Mouse (Mus musculus): ENCODE results near the gene Olfr325. TPM values are rescaled to one million over a fixed set of nuclear protein-coding genes. Genes with fewer than 3 reads are reported as not detected.

The Olfr325 gene
- total RNA-seq, 2 experiments from 2014 or later = not detected

- no peak for DNase-seq
These were observed 41.3 kb downstream of the Olfr325 start for GRCm38 (mm10) chr11:58618793-58619192.

GRCm38 (mm10) chr11:58626146-58626545 is 48.6 kb downstream of the Olfr325 start:
- no peak for DNase-seq
- intact Hi-C loops (cut with DNase I) = no loop called here

More at GRCm38 (mm10) chr11:58618793-58619192, 41.3 kb downstream of the Olfr325 start:
- intact Hi-C loops (cut with DNase I) = no loop called here

- DNase-seq = no peak
- intact Hi-C loops (cut with DNase I) = no loop called here
These were observed 52.9 kb downstream of the Olfr325 start, which contains the start of gene Olfr323 for GRCm38 (mm10) chr11:58630401-58630800. Olfr323 (minus strand) TSS chr11:58630501.

Other genes starting within 250 kb of the Olfr325 start
- gene Zfp672, start 247.4 kb upstream of the Olfr325 start, total RNA-seq (2021) = 10 to 100 TPM; 36.7 to 41.7 TPM
- 10 to 100 TPM; 26.1 to 27.9 TPM for gene Sh3bp5l, start 247.0 kb upstream of the Olfr325 start, total RNA-seq (2021)
- not detected for gene Lypd8, start 198.7 kb upstream of the Olfr325 start, total RNA-seq (2021)
- not detected for gene 1810065E05Rik, start 156.6 kb upstream of the Olfr325 start, total RNA-seq (2021)
- gene Gm12253, start 145.2 kb upstream of the Olfr325 start, total RNA-seq (2021) = not detected
- gene Lypd9, start 124.8 kb upstream of the Olfr325 start, total RNA-seq (2021) = not detected
- gene Olfr30, start 115.5 kb upstream of the Olfr325 start, total RNA-seq (2021) = not detected
- gene Olfr332, start 85.2 kb upstream of the Olfr325 start, total RNA-seq (2021) = not detected
- gene Olfr331, start 75.2 kb upstream of the Olfr325 start, total RNA-seq (2021) = not detected
- not detected for gene Olfr330, start 42.9 kb upstream of the Olfr325 start, total RNA-seq (2021)
- gene Olfr329-ps, start 31.3 kb upstream of the Olfr325 start, total RNA-seq (2021) = not detected
- gene Olfr328, start 22.1 kb upstream of the Olfr325 start, total RNA-seq (2021) = not detected
- gene Olfr224, start 7.2 kb upstream of the Olfr325 start, total RNA-seq (2021) = not detected
- gene Olfr324, start 17.4 kb downstream of the Olfr325 start, total RNA-seq (2021) = not detected
- not detected for gene 2210407C18Rik, start 38.3 kb downstream of the Olfr325 start, total RNA-seq (2021)
- not detected for gene Olfr323, start 52.8 kb downstream of the Olfr325 start, total RNA-seq (2021)
- gene Trim58, start 62.7 kb downstream of the Olfr325 start, total RNA-seq (2021) = not detected
- gene Olfr322, start 81.1 kb downstream of the Olfr325 start, total RNA-seq (2021) = not detected
- gene Olfr320, start 103.4 kb downstream of the Olfr325 start, total RNA-seq (2021) = not detected
- not detected for gene Olfr319, start 121.4 kb downstream of the Olfr325 start, total RNA-seq (2021)
- not detected for gene Olfr318, start 146.3 kb downstream of the Olfr325 start, total RNA-seq (2021)
- gene Olfr317, start 161.5 kb downstream of the Olfr325 start, total RNA-seq (2021) = not detected
- not detected for gene Olfr316, start 175.0 kb downstream of the Olfr325 start, total RNA-seq (2021)
- gene Olfr315, start 195.5 kb downstream of the Olfr325 start, total RNA-seq (2021) = not detected
- gene Olfr314, start 205.2 kb downstream of the Olfr325 start, total RNA-seq (2021) = not detected
- not detected for gene Fam183b, start 224.2 kb downstream of the Olfr325 start, total RNA-seq (2021)
- not detected for gene Olfr313, start 237.3 kb downstream of the Olfr325 start, total RNA-seq (2021)

Data from gastrocnemius, postnatal 36 days (tissue).